17 mouse cellular contexts compared by ENCODE assay signal in the genomic region with DNA sequence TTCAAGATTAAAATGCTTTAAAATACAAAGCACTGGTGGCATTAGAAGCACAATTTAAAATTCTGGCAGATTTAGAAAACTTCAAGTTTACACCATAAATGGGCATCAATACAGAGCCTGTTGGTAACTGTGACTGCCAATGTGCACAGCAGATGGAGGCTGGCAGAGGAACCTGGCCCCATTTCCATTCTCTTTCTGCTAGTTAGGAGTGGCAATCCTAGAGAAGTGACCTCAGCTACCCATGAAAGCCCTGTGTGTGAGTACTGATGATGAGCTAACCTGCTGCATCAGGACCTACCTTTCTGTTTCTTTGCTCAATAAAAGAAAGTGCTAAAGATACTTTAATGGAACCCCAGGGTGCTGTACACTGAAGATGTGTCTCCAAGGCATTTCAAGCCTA. TPM values are rescaled to one million over a fixed set of nuclear protein-coding genes. Genes with fewer than 3 reads are reported as not detected.
A peak's percentile ranks its signal among the peaks of the same experiment; 100 is the strongest.
DNase-seq lines count a peak whose midpoint lies in the region; ATAC-seq lines count a peak whose summit lies in the region.
"Had no signal": no experiment of that assay in that cellular context is flagged by ENCODE, and none has a peak within 500 bp of the region (broad histone marks: within the 10 kb centered on the region; RNA-seq: fewer than 3 reads in every experiment).

No protein-coding gene starts in this region.

- H3K9me3 ChIP-seq in forebrain, embryonic 14.5 days (replicated peaks; ENCODE audit: control insufficient read depth, low read length) = no peaks in the 10 kb centered on the region
- no peaks in the 10 kb centered on the region for H3K9me3 ChIP-seq in forebrain, embryonic 12.5 days
- H3K9me3 ChIP-seq: embryonic facial prominence, embryonic 12.5 days; forebrain, embryonic 15.5 days; limb, embryonic 12.5 days; stomach, embryonic 15.5 days had no signal

- no peak overlapping the region for H3K9ac ChIP-seq in forebrain, embryonic 14.5 days (ENCODE audit: low read length)
- no peak overlapping the region for H3K9ac ChIP-seq in forebrain, embryonic 12.5 days
- H3K9ac ChIP-seq: embryonic facial prominence, embryonic 12.5 days; forebrain, embryonic 15.5 days; limb, embryonic 12.5 days; stomach, embryonic 15.5 days had no signal

- H3K27ac ChIP-seq in forebrain, embryonic 14.5 days (ENCODE audit: low read depth, low read length) = no peak overlapping the region
- no peak overlapping the region for H3K27ac ChIP-seq in forebrain, embryonic 12.5 days
- H3K27ac ChIP-seq: embryonic facial prominence, embryonic 12.5 days; kidney, postnatal 0 days; limb, embryonic 12.5 days; macrophage; stomach, embryonic 15.5 days had no signal

- H3K4me1 ChIP-seq in forebrain, embryonic 14.5 days (ENCODE audit: control insufficient read depth, insufficient read depth, low read length) = no peaks in the 10 kb centered on the region
- H3K4me1 ChIP-seq in forebrain, embryonic 12.5 days = no peaks in the 10 kb centered on the region
- H3K4me1 ChIP-seq: embryonic facial prominence, embryonic 12.5 days; forebrain, embryonic 15.5 days; limb, embryonic 12.5 days; stomach, embryonic 15.5 days had no signal

- H3K36me3 ChIP-seq in forebrain, embryonic 14.5 days (ENCODE audit: control insufficient read depth, insufficient read depth, low read length) = peaks cover 72% of the 10 kb centered on the region
- H3K36me3 ChIP-seq in forebrain, embryonic 12.5 days (replicated peaks) = peaks cover 79% of the 10 kb centered on the region

- no peaks in the 10 kb centered on the region for H3K27me3 ChIP-seq in forebrain, embryonic 14.5 days (replicated peaks; ENCODE audit: control insufficient read depth, insufficient read depth, low read length)
- H3K27me3 ChIP-seq in forebrain, embryonic 12.5 days = no peaks in the 10 kb centered on the region
- H3K27me3 ChIP-seq: embryonic facial prominence, embryonic 12.5 days; forebrain, embryonic 15.5 days; limb, embryonic 12.5 days; stomach, embryonic 15.5 days had no signal

- H3K4me2 ChIP-seq in forebrain, embryonic 14.5 days (ENCODE audit: low read length) = no peak overlapping the region
- H3K4me2 ChIP-seq in forebrain, embryonic 12.5 days = no peak overlapping the region
- H3K4me2 ChIP-seq: embryonic facial prominence, embryonic 12.5 days; forebrain, embryonic 15.5 days; limb, embryonic 12.5 days; stomach, embryonic 15.5 days had no signal

- H3K4me3 ChIP-seq in forebrain, embryonic 14.5 days (ENCODE audit: low read depth, low read length) = no peak overlapping the region
- no peak overlapping the region for H3K4me3 ChIP-seq in forebrain, embryonic 12.5 days (replicated peaks)
- H3K4me3 ChIP-seq: embryonic facial prominence, embryonic 12.5 days; forebrain, embryonic 15.5 days; limb, embryonic 12.5 days; stomach, embryonic 15.5 days had no signal

- DNase-seq in forebrain, embryonic 14.5 days (ENCODE audit: low spot score) = peak; percentile 38
- peak; percentile 96 for DNase-seq in brain, adult 2 months (ENCODE audit: low read depth, low spot score)
- peak; percentile 77 to 85 for DNase-seq in cerebellum, postnatal 25 days
- DNase-seq in layer of hippocampus, postnatal 36 days = peak; percentile 70 to 74
- no peak for DNase-seq in thymus, adult 18-20 months
- no peak for DNase-seq in lung, postnatal 4 days
- DNase-seq: adrenal gland, adult 2 months; heart, adult 11 months; heart, postnatal 14 days had no signal

- ATAC-seq in forebrain, embryonic 14.5 days = no peak
- no peak for ATAC-seq in forebrain, embryonic 12.5 days (ENCODE audit: low FRiP score)
- ATAC-seq in megakaryocyte, adult 5-6 weeks (ENCODE audit: poor library complexity, severe bottlenecking) = no peak
- ATAC-seq: forebrain, embryonic 15.5 days had no signal

RNA-seq across cellular contexts. Expression of a gene that starts 43.8 kb away (rescaled TPM):
- 51.6 and 87.1 TPM in 2 replicates for polyA plus RNA-seq in forebrain, embryonic 14.5 days (2014; fragmentation: Nextera tagmentation; extraction: Ambion mirVana)
- polyA plus RNA-seq in forebrain, embryonic 12.5 days (2016; fragmentation: Nextera tagmentation; extraction: Ambion mirVana) = 11.0 and 11.7 TPM in 2 replicates
- 1,000 to 10,000 TPM; 1,105 to 1,153 TPM for total RNA-seq in layer of hippocampus, postnatal 36 days (2021)
- 0.38 and 0.71 TPM in 2 replicates for total RNA-seq in megakaryocyte, adult 5-6 weeks (2015)
- total RNA-seq in megakaryocyte, adult 5-6 weeks (2017) = 0.59 and 1.3 TPM in 2 replicates

Comparison
In these comparisons a context has a peak if more than half of its experiments do, and no peak if none do; other contexts are left out.
1. DNase-seq: peak in forebrain, embryonic 14.5 days (single experiment), brain, adult 2 months (single experiment), cerebellum, postnatal 25 days (2 of 2) and layer of hippocampus, postnatal 36 days (2 of 2); none in thymus, adult 18-20 months (0 of 2) and lung, postnatal 4 days (0 of 2).
2. RNA of a gene that starts 43.8 kb away (total RNA-seq): 1,105 to 1,153 TPM in layer of hippocampus, postnatal 36 days; 0.38 to 1.3 TPM in megakaryocyte, adult 5-6 weeks; every median in the first group is over 100 times any median in the second.